Mouse (Mus musculus): ENCODE data around the gene Wbp1l. TPM values are rescaled to one million over a fixed set of nuclear protein-coding genes. Genes with fewer than 3 reads are reported as not detected.

Wbp1l gene
- polyA plus RNA-seq, 1 experiment from 2014 or later, result 41.3 TPM

GRCm38 (mm10) chr19:46621236-46622183, 22.6 kb downstream of the Wbp1l start:
- Histone ChIP-seq H3K4me1 (replicated peaks; ENCODE audit: control insufficient read depth, insufficient read depth, low read length) (peaks cover 26% of the 10 kb centered on the region), H3K27me3 (ENCODE audit: control insufficient read depth, insufficient read depth, low read length) (no peaks in the 10 kb centered on the region), H3K27ac (ENCODE audit: low read depth, low read length) (no peak overlapping the region), H3K9ac (ENCODE audit: low read length) (no peak overlapping the region), H3K9me3 (ENCODE audit: control insufficient read depth, low read length) (no peaks in the 10 kb centered on the region), H3K36me3 (ENCODE audit: control insufficient read depth, insufficient read depth, low read length) (no peaks in the 10 kb centered on the region), H3K4me3 (ENCODE audit: low read depth, low read length) (no peak overlapping the region), H3K4me2 (ENCODE audit: low read depth, low read length, severe bottlenecking) (no peak overlapping the region)
- no peak for ATAC-seq (replicated peaks; ENCODE audit: low FRiP score)
- 76% methylated on average over 19 of the region's 19 CpGs for WGBS
- no peak for DNase-seq (ENCODE audit: low spot score)

GRCm38 (mm10) chr19:46622659-46623193, 23.8 kb downstream of the Wbp1l start:
- DNase-seq (ENCODE audit: low spot score) (no peak), ATAC-seq (replicated peaks; ENCODE audit: low FRiP score) (no peak)
- Histone ChIP-seq H3K4me3 (ENCODE audit: low read depth, low read length) (no peak overlapping the region), H3K9me3 (ENCODE audit: control insufficient read depth, low read length) (no peaks in the 10 kb centered on the region), H3K36me3 (ENCODE audit: control insufficient read depth, insufficient read depth, low read length) (no peaks in the 10 kb centered on the region), H3K27ac (ENCODE audit: low read depth, low read length) (0 out of 2 replicates have a peak overlapping the region, but pooled peaks have one; percentile 14), H3K4me2 (ENCODE audit: low read depth, low read length, severe bottlenecking) (peak overlapping the region; percentile 36; the same call in 1 of the 2 replicates), H3K4me1 (replicated peaks; ENCODE audit: control insufficient read depth, insufficient read depth, low read length) (peaks cover 26% of the 10 kb centered on the region), H3K27me3 (ENCODE audit: control insufficient read depth, insufficient read depth, low read length) (no peaks in the 10 kb centered on the region), H3K9ac (ENCODE audit: low read length) (peak overlapping the region; percentile 47)
- 44% methylated on average over 12 of the region's 12 CpGs for WGBS

- WGBS, result 5% methylated on average over 16 of the region's 16 CpGs
- H3K4me3 ChIP-seq (ENCODE audit: low read depth, low read length), result 0 out of 2 replicates have a peak overlapping the region, but pooled peaks have one; percentile 10
- H3K4me2 ChIP-seq (ENCODE audit: low read depth, low read length, severe bottlenecking), result peak overlapping the region; percentile 36
- H3K9ac ChIP-seq (ENCODE audit: low read length), result peak overlapping the region; percentile 47
- H3K36me3 ChIP-seq (ENCODE audit: control insufficient read depth, insufficient read depth, low read length), result no peaks in the 10 kb centered on the region
- H3K27me3 ChIP-seq (ENCODE audit: control insufficient read depth, insufficient read depth, low read length), result no peaks in the 10 kb centered on the region
- peaks cover 26% of the 10 kb centered on the region for H3K4me1 ChIP-seq (replicated peaks; ENCODE audit: control insufficient read depth, insufficient read depth, low read length)
- ATAC-seq (replicated peaks; ENCODE audit: low FRiP score) (0 out of 2 replicates have a peak, but pooled peaks have one; percentile 21), DNase-seq (ENCODE audit: low spot score) (no peak)
- no peaks in the 10 kb centered on the region for H3K9me3 ChIP-seq (ENCODE audit: control insufficient read depth, low read length)
- no peak overlapping the region for H3K27ac ChIP-seq (ENCODE audit: low read depth, low read length)
Measured at GRCm38 (mm10) chr19:46623194-46623667, 24.3 kb downstream of the Wbp1l start.

- DNase-seq (ENCODE audit: low spot score), result peak; percentile 64
- Histone ChIP-seq H3K27ac (ENCODE audit: low read depth, low read length) (no peak overlapping the region), H3K4me2 (ENCODE audit: low read depth, low read length, severe bottlenecking) (peak overlapping the region; percentile 36), H3K4me1 (replicated peaks; ENCODE audit: control insufficient read depth, insufficient read depth, low read length) (peaks cover 26% of the 10 kb centered on the region), H3K36me3 (ENCODE audit: control insufficient read depth, insufficient read depth, low read length) (no peaks in the 10 kb centered on the region), H3K9me3 (ENCODE audit: control insufficient read depth, low read length) (no peaks in the 10 kb centered on the region), H3K9ac (ENCODE audit: low read length) (peak overlapping the region; percentile 47), H3K27me3 (ENCODE audit: control insufficient read depth, insufficient read depth, low read length) (no peaks in the 10 kb centered on the region), H3K4me3 (ENCODE audit: low read depth, low read length) (0 out of 2 replicates have a peak overlapping the region, but pooled peaks have one; percentile 10)
- 0 out of 2 replicates have a peak, but pooled peaks have one; percentile 63 for ATAC-seq (replicated peaks; ENCODE audit: low FRiP score)
- WGBS, result 26% methylated on average over 19 of the region's 19 CpGs
Measured at GRCm38 (mm10) chr19:46623790-46624772, 25.2 kb downstream of the Wbp1l start.

GRCm38 (mm10) chr19:46625015-46625414, 26.1 kb downstream of the Wbp1l start:
- H3K4me1 ChIP-seq (replicated peaks; ENCODE audit: control insufficient read depth, insufficient read depth, low read length), result peaks cover 26% of the 10 kb centered on the region
- DNase-seq (ENCODE audit: low spot score), result no peak
- no peak for ATAC-seq (replicated peaks; ENCODE audit: low FRiP score)
- H3K4me3 ChIP-seq (ENCODE audit: low read depth, low read length), result no peak overlapping the region
- no peak overlapping the region for H3K27ac ChIP-seq (ENCODE audit: low read depth, low read length)
- no peak overlapping the region for H3K4me2 ChIP-seq (ENCODE audit: low read depth, low read length, severe bottlenecking)
- H3K36me3 ChIP-seq (ENCODE audit: control insufficient read depth, insufficient read depth, low read length), result no peaks in the 10 kb centered on the region
- no peak overlapping the region for H3K9ac ChIP-seq (ENCODE audit: low read length)
- 93% methylated on average over 12 of the region's 12 CpGs for WGBS
- H3K9me3 ChIP-seq (ENCODE audit: control insufficient read depth, low read length), result no peaks in the 10 kb centered on the region
- no peaks in the 10 kb centered on the region for H3K27me3 ChIP-seq (ENCODE audit: control insufficient read depth, insufficient read depth, low read length)

GRCm38 (mm10) chr19:46625519-46625918, 26.6 kb downstream of the Wbp1l start:
- Histone ChIP-seq H3K27me3 (ENCODE audit: control insufficient read depth, insufficient read depth, low read length) (no peaks in the 10 kb centered on the region), H3K9me3 (ENCODE audit: control insufficient read depth, low read length) (no peaks in the 10 kb centered on the region), H3K36me3 (ENCODE audit: control insufficient read depth, insufficient read depth, low read length) (no peaks in the 10 kb centered on the region), H3K27ac (ENCODE audit: low read depth, low read length) (no peak overlapping the region), H3K9ac (ENCODE audit: low read length) (no peak overlapping the region), H3K4me1 (replicated peaks; ENCODE audit: control insufficient read depth, insufficient read depth, low read length) (peaks cover 26% of the 10 kb centered on the region), H3K4me3 (ENCODE audit: low read depth, low read length) (no peak overlapping the region), H3K4me2 (ENCODE audit: low read depth, low read length, severe bottlenecking) (no peak overlapping the region)
- WGBS, result 83% methylated on average over 10 of the region's 10 CpGs
- no peak for DNase-seq (ENCODE audit: low spot score)
- no peak for ATAC-seq (replicated peaks; ENCODE audit: low FRiP score)

GRCm38 (mm10) chr19:46628403-46628802, 29.5 kb downstream of the Wbp1l start:
- Histone ChIP-seq H3K9me3 (ENCODE audit: control insufficient read depth, low read length) (no peaks in the 10 kb centered on the region), H3K4me3 (ENCODE audit: low read depth, low read length) (no peak overlapping the region), H3K4me1 (replicated peaks; ENCODE audit: control insufficient read depth, insufficient read depth, low read length) (peaks cover 10% of the 10 kb centered on the region), H3K27me3 (ENCODE audit: control insufficient read depth, insufficient read depth, low read length) (no peaks in the 10 kb centered on the region), H3K27ac (ENCODE audit: low read depth, low read length) (no peak overlapping the region), H3K4me2 (ENCODE audit: low read depth, low read length, severe bottlenecking) (no peak overlapping the region), H3K36me3 (ENCODE audit: control insufficient read depth, insufficient read depth, low read length) (no peaks in the 10 kb centered on the region), H3K9ac (ENCODE audit: low read length) (no peak overlapping the region)
- WGBS, result 91% methylated on average over 10 of the region's 10 CpGs
- DNase-seq (ENCODE audit: low spot score) (no peak), ATAC-seq (replicated peaks; ENCODE audit: low FRiP score) (no peak)

- Histone ChIP-seq H3K9ac (ENCODE audit: low read length) (no peak overlapping the region), H3K4me3 (ENCODE audit: low read depth, low read length) (no peak overlapping the region), H3K27ac (ENCODE audit: low read depth, low read length) (no peak overlapping the region), H3K4me1 (replicated peaks; ENCODE audit: control insufficient read depth, insufficient read depth, low read length) (no peaks in the 10 kb centered on the region; the same call in 1 of the 2 replicates), H3K9me3 (ENCODE audit: control insufficient read depth, low read length) (no peaks in the 10 kb centered on the region), H3K36me3 (ENCODE audit: control insufficient read depth, insufficient read depth, low read length) (no peaks in the 10 kb centered on the region), H3K27me3 (ENCODE audit: control insufficient read depth, insufficient read depth, low read length) (no peaks in the 10 kb centered on the region), H3K4me2 (ENCODE audit: low read depth, low read length, severe bottlenecking) (no peak overlapping the region)
- ATAC-seq (replicated peaks; ENCODE audit: low FRiP score), result no peak
- WGBS, result 86% methylated on average over 9 of the region's 9 CpGs
- DNase-seq (ENCODE audit: low spot score), result no peak
Measured at GRCm38 (mm10) chr19:46629807-46630206, 30.9 kb downstream of the Wbp1l start.

Measured in forebrain, embryonic 11.5 days (tissue).